Mouse (Mus musculus) C2C12 (cell line): ENCODE results near the gene Zfp566.

Source experiments
- CEBPB ChIP-seq: IDR thresholded peaks from one replicate; pipeline ENCODE4 v1.6.1; 2011; ENCODE audit warnings: low read depth, mild to moderate bottlenecking, control low read depth, moderate library complexity
- CTCF ChIP-seq: IDR thresholded peaks from one replicate; pipeline ENCODE4 v1.5.1; 2011; ENCODE audit not compliant: control insufficient read depth, insufficient read depth, insufficient read length
- USF1 ChIP-seq: IDR thresholded peaks from one replicate; pipeline ENCODE4 v1.6.1; 2011; ENCODE audit warnings: low read depth, mild to moderate bottlenecking, control low read depth, moderate library complexity

GRCm38 (mm10) chr7:30028572-30028971 lies 61.8 kb downstream of the Zfp566 start:
- no peak for TF ChIP-seq CEBPB
- no peak for TF ChIP-seq USF1
- TF ChIP-seq CTCF = no peak
